Mouse (Mus musculus) forebrain, embryonic 14.5 days (tissue): ENCODE measurements around the gene Ctsl. TPM values are rescaled to one million over a fixed set of nuclear protein-coding genes. Genes with fewer than 3 reads are reported as not detected.
A peak's percentile ranks its signal among the peaks of the same experiment; 100 is the strongest.

Experiments used
- ATAC-seq: fragments of 200-750 bp; cut with Nextera tagmentation; 2 replicates; pipeline ENCODE4 v1.8.0; 2017; ENCODE audit warnings: mild to moderate bottlenecking, moderate library complexity
- DNase-seq: peaks from one replicate; pipeline ENCODE4 v3.0.0-alpha.2; 2015; ENCODE audit warnings: low spot score
- H3K27ac ChIP-seq: fragments of 300-500 bp; sonication (generic); 2 replicates; pipeline ENCODE4 v1.5.1; 2014; ENCODE audit warnings: low read depth, mild to moderate bottlenecking, control low read depth, low read length, moderate library complexity
- H3K27me3 ChIP-seq: fragments of 300-500 bp; sonication (generic); replicated peaks from 2 replicates; pipeline ENCODE4 v1.6.1; 2014; ENCODE audit warnings: low read length, control low read depth, mixed read lengths; ENCODE audit not compliant: control insufficient read depth, insufficient read depth
- H3K36me3 ChIP-seq: fragments of 300-500 bp; sonication (generic); 2 replicates; pipeline ENCODE4 v1.6.1; 2014; ENCODE audit warnings: low read length, control low read depth; ENCODE audit not compliant: control insufficient read depth, insufficient read depth
- H3K4me1 ChIP-seq: fragments of 300-500 bp; sonication (generic); 2 replicates; pipeline ENCODE4 v1.6.1; 2014; ENCODE audit warnings: antibody characterized with exemption, low read length, control low read depth; ENCODE audit not compliant: control insufficient read depth, insufficient read depth
- H3K4me2 ChIP-seq: fragments of 300-500 bp; sonication (generic); 2 replicates; pipeline ENCODE4 v1.6.1; 2014; ENCODE audit warnings: mild to moderate bottlenecking, control low read depth, low read length
- H3K4me3 ChIP-seq: fragments of 300-500 bp; sonication (generic); 2 replicates; pipeline ENCODE4 v1.5.1; 2014; ENCODE audit warnings: low read depth, low read length, control low read depth
- H3K9ac ChIP-seq: fragments of 300-500 bp; sonication (generic); 2 replicates; pipeline ENCODE4 v1.6.1; 2014; ENCODE audit warnings: mild to moderate bottlenecking, low read length, control low read depth, moderate library complexity
- H3K9me3 ChIP-seq: fragments of 300-500 bp; sonication (generic); replicated peaks from 2 replicates; pipeline ENCODE4 v1.6.1; 2016; ENCODE audit warnings: low read length, control low read depth, mixed read lengths; ENCODE audit not compliant: control insufficient read depth
- WGBS: fragments of 180-500 bp; shearing (Covaris S2); extraction: QIAGEN DNeasy Blood & Tissue Kit; methylation state at CpG from one replicate; pipeline ENCODE4 v1.1.7; 2014; 5-methylcytosine and 5-hydroxymethylcytosine counted together
- polyA plus RNA-seq: library from polyadenylated mRNA; unstranded; fragments of >200 nt; fragmentation: Nextera tagmentation; extraction: Ambion mirVana; gene quantifications from 2 replicates; pipeline ENCODE4 v1.2.1, GENCODE M21; 2014

Gene Ctsl
- polyA plus RNA-seq, 1 experiment from 2014 or later, result 124 TPM

DNA sequence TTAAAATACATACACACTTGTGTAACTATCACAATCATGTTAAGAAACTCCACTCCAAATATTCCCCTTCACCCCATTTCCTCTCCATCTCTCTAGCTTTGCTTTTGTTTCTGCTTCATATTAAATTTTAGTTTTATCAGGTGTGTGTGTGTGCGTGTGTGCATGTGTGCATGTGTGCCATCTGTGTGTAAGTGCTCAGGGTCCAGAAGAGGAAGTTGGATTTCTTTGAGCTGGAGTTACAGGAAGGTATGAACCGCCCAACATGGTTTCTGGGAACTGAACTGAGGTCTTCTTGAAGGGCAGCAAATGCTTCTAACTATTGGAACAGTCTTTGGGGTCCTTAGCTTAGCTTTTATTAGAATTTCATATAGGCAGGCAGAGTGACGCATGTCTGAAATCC lies 14.2 kb upstream of the Ctsl start:
- H3K4me2 ChIP-seq, result no peak overlapping the region
- WGBS, result 88% methylated on average over 3 of the region's 3 CpGs
- H3K9ac ChIP-seq, result no peak overlapping the region
- no peaks in the 10 kb centered on the region for H3K9me3 ChIP-seq
- ATAC-seq, result no peak
- H3K27me3 ChIP-seq, result no peaks in the 10 kb centered on the region
- no peak overlapping the region for H3K4me3 ChIP-seq
- no peak overlapping the region for H3K27ac ChIP-seq
- no peak for DNase-seq
- no peaks in the 10 kb centered on the region for H3K4me1 ChIP-seq
- no peaks in the 10 kb centered on the region for H3K36me3 ChIP-seq

DNA sequence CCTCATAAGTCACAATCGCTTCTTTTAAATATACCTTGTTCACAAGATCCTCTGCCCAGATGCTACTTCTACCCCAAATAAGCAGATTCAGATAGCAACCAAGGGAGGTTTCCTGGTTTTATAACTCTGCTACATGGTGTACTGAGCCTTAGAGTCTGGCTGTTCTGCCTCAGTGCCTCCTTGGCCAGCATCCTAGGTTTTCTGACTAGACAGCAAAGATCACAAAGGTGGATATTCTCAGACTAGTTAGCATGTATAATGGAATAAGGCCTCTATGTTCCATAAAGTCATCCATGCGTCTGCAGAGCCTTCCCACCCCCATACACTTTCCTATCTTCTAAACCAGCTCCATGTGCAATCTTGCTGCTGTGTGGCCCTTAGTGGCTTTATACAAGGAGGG lies 9.6 kb upstream of the Ctsl start:
- H3K4me2 ChIP-seq, result no peak overlapping the region
- H3K9ac ChIP-seq, result no peak overlapping the region
- no peaks in the 10 kb centered on the region for H3K36me3 ChIP-seq
- no peak overlapping the region for H3K4me3 ChIP-seq
- no peak overlapping the region for H3K27ac ChIP-seq
- ATAC-seq, result no peak
- 92% methylated on average over 2 of the region's 2 CpGs for WGBS
- no peak for DNase-seq
- no peaks in the 10 kb centered on the region for H3K27me3 ChIP-seq
- no peaks in the 10 kb centered on the region for H3K9me3 ChIP-seq
- no peaks in the 10 kb centered on the region for H3K4me1 ChIP-seq

DNA sequence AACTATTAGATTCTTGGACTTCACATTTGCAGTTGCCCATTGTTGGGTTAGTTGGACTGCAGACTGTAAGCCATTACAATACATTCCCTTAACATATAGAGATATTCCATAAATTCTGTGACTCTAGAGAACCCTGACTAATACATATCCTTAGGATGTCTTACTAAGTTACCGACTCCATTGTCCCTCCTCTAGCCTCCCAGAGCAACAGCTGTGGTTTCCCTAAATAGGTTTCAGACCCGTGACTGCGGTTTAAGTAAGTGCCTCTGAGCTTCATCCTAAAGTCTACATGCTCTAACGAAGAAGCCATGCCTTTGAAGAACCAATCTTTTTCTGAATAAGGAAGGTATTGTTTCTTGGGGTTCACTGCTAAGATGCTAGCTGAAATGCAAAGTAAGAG lies 7.9 kb upstream of the Ctsl start:
- Histone ChIP-seq H3K4me1 (no peaks in the 10 kb centered on the region), H3K9ac (no peak overlapping the region), H3K4me3 (no peak overlapping the region), H3K36me3 (no peaks in the 10 kb centered on the region), H3K27me3 (no peaks in the 10 kb centered on the region), H3K4me2 (no peak overlapping the region), H3K9me3 (no peaks in the 10 kb centered on the region), H3K27ac (no peak overlapping the region)
- WGBS, result 83% methylated on average over 4 of the region's 4 CpGs
- DNase-seq (no peak), ATAC-seq (no peak)

DNA sequence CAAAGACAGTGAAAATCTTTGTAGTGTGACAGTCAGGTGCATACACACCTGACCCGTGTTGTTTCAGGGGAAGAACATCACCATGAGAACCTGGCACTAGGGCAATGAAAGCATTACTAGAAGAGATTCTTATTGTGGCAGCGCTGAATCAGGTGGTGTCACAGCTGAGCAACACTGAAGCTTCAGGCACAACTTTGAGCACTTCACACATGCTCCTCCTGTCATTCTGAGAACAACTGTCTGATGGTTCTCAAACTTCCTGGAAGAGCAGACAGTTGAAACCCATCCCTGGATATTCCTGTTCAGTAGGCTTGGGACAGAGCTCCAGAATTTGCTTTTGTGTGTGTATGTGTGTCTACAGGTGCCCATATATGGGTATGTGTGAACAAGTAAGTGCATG lies 5.8 kb upstream of the Ctsl start:
- ATAC-seq, result no peak
- Histone ChIP-seq H3K4me1 (no peaks in the 10 kb centered on the region), H3K9me3 (no peaks in the 10 kb centered on the region), H3K4me3 (no peak overlapping the region), H3K9ac (no peak overlapping the region), H3K27ac (no peak overlapping the region), H3K4me2 (no peak overlapping the region), H3K27me3 (no peaks in the 10 kb centered on the region), H3K36me3 (no peaks in the 10 kb centered on the region)
- WGBS, result 89% methylated on average over 2 of the region's 2 CpGs
- no peak for DNase-seq

DNA sequence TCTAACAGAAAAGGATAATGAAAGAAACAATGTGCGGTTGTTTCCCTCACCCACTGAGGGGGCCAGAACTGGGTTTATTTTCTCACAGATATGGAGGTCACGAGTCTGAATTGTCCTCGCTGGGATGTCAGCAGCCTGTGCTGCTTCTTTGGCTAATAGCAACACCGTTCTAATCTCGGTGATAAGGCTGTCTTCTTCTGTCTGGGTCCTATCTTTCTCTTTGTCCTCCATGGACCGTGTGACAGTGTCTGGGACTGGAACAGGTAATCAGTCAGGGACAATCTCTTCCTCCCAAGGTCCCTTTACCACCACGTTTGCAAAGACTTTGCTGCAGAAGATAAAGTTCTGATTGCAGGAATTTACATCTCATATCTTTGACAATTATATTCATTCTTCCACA lies 4.5 kb upstream of the Ctsl start:
- 73% methylated on average over 7 of the region's 7 CpGs for WGBS
- Histone ChIP-seq H3K4me1 (no peaks in the 10 kb centered on the region), H3K9ac (no peak overlapping the region), H3K27ac (no peak overlapping the region), H3K27me3 (no peaks in the 10 kb centered on the region), H3K9me3 (no peaks in the 10 kb centered on the region), H3K4me2 (no peak overlapping the region), H3K4me3 (no peak overlapping the region), H3K36me3 (no peaks in the 10 kb centered on the region)
- ATAC-seq (no peak), DNase-seq (no peak)

DNA sequence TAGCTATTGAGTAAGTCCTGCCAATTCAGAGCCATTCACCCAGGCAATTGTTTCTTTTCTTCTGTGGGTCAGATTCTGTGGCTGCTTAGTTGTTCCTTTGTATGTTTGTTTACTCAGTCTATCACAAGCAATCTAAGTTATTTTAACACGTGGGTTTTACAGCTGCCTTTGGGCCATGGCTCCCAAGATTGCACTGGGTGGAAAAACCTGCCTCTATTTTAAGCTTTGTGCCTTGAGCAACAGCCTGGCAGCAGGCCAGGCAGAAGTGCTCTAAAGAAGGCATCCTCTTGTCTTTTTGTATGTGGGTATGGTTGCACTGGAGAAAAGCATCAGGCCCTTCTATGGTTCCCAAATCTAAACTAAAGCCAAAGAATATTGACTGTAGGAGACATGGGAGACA lies 3.0 kb upstream of the Ctsl start:
- Histone ChIP-seq H3K4me1 (no peaks in the 10 kb centered on the region; the same call in 1 of the 2 replicates), H3K27me3 (no peaks in the 10 kb centered on the region), H3K4me3 (no peak overlapping the region), H3K36me3 (no peaks in the 10 kb centered on the region), H3K9me3 (no peaks in the 10 kb centered on the region), H3K9ac (no peak overlapping the region), H3K4me2 (no peak overlapping the region), H3K27ac (no peak overlapping the region)
- DNase-seq, result no peak
- WGBS, result 8% methylated on average over 1 of the region's 1 CpGs
- no peak for ATAC-seq

DNA sequence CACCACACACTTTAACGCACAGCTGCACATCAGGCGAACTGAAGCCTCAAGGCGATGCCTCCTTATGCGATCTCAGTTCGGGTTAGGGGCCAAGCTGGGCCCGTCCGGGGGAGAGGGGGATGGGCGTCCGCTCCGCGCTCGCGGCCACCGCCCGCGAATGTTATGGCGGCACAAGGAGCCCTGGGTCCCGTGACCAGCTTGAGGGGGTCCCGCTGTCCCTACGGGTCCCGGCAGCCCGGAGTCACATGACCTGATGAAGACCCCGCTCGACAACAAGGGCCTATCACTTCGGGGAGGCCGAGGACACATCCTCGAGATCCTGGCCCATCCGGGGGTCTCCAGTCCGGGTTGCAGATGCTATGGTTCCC lies 901 bp downstream of the Ctsl start:
- H3K4me3 ChIP-seq, result peak overlapping the region; percentile 82
- H3K9ac ChIP-seq, result peak overlapping the region; percentile 75
- no peaks in the 10 kb centered on the region for H3K9me3 ChIP-seq
- no peaks in the 10 kb centered on the region for H3K27me3 ChIP-seq
- H3K4me1 ChIP-seq, result no peaks in the 10 kb centered on the region; the same call in 1 of the 2 replicates
- peak overlapping the region; percentile 39; the same call in 1 of the 2 replicates for H3K27ac ChIP-seq
- WGBS, result 1% methylated on average over 26 of the region's 29 CpGs
- peaks cover 32% of the 10 kb centered on the region for H3K36me3 ChIP-seq
- DNase-seq (peak; percentile 45), ATAC-seq (peak; percentile 77)
- peak overlapping the region; percentile 81 for H3K4me2 ChIP-seq

DNA sequence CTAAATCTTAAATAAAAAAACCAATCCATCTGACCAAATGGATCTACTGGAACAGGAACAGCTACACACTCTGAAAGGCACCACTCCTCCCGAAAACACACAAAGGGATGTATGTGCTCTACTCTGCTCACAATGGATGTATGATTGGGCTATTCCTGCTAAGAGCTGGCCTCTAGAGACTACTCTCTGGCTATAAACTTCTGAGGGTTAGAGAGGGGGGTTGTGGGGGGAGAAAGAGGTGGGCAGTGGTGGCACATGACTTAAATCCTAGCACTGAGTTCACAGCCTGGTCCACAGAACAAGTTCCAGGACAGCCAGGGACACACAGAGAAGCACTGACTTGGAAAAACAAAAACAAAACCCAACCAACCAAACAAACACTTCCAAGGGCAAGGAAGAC lies 2.1 kb downstream of the Ctsl start:
- Histone ChIP-seq H3K27me3 (no peaks in the 10 kb centered on the region), H3K27ac (no peak overlapping the region), H3K4me2 (0 out of 2 replicates have a peak overlapping the region, but pooled peaks have one; percentile 81), H3K9me3 (no peaks in the 10 kb centered on the region), H3K4me3 (0 out of 2 replicates have a peak overlapping the region, but pooled peaks have one; percentile 82), H3K9ac (no peak overlapping the region), H3K4me1 (no peaks in the 10 kb centered on the region; the same call in 1 of the 2 replicates), H3K36me3 (peaks cover 42% of the 10 kb centered on the region)
- ATAC-seq, result no peak
- 100% methylated on average over 1 of the region's 1 CpGs for WGBS
- DNase-seq, result no peak

DNA sequence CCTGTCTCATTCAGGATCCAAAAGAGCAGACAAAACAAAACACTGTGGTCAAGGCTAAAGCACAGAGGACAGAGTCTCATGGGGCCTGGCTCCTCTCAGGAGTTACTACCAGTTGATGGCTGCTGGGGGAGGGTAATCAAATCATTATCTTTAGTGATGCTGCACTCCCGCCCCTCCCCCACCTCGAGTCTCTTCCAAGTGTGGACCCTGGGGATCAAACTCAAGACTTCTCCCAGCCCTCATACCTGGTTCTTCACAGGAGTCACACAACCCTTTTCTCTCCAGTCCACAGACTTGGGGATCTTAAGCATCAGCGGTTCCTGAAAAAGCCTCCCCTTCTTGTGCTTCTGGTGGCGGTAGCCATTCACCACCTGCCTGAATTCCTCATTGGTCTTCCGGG lies 3.1 kb downstream of the Ctsl start:
- H3K4me3 ChIP-seq, result no peak overlapping the region
- ATAC-seq (no peak), DNase-seq (no peak)
- H3K27me3 ChIP-seq, result no peaks in the 10 kb centered on the region
- H3K27ac ChIP-seq, result no peak overlapping the region
- no peak overlapping the region for H3K9ac ChIP-seq
- no peak overlapping the region for H3K4me2 ChIP-seq
- H3K9me3 ChIP-seq, result no peaks in the 10 kb centered on the region
- 93% methylated on average over 5 of the region's 5 CpGs for WGBS
- H3K4me1 ChIP-seq, result no peaks in the 10 kb centered on the region; the same call in 1 of the 2 replicates
- peaks cover 51% of the 10 kb centered on the region for H3K36me3 ChIP-seq
